Mouse (Mus musculus): Measurements from ENCODE around the gene Zfp410. TPM values are rescaled to one million over a fixed set of nuclear protein-coding genes. Genes with fewer than 3 reads are reported as not detected.

Zfp410 gene
- total RNA-seq (2021) = 10 to 100 TPM; 31.9 to 40.8 TPM
- long read RNA-seq, experiment 1, transcript Zfp410-201 (12 exons, 2,597 nt) = major isoform, 16 of 30 reads
- long read RNA-seq, experiment 1, partial matches to known transcripts = 2 of 30 reads
- long read RNA-seq, experiment 1, other reads (novel, unspliced or antisense) = 9 of 30 reads
- long read RNA-seq, experiment 2, transcript Zfp410-201 (12 exons, 2,597 nt) = major isoform, 52 of 71 reads
- long read RNA-seq, experiment 2, partial matches to known transcripts = 3 of 71 reads
- long read RNA-seq, experiment 2, other reads (novel, unspliced or antisense) = 14 of 71 reads

GRCm38 (mm10) chr12:84316721-84317621 lies at the start of gene Zfp410:
Zfp410 (plus strand) TSS chr12:84316852.
- peak; percentile 74 to 80 for DNase-seq (ENCODE audit: low spot score in 2 of 2)

GRCm38 (mm10) chr12:84267264-84267663 lies 49.4 kb upstream of the Zfp410 start:
- no peak for DNase-seq (ENCODE audit: low spot score in 2 of 2)

- no peak for DNase-seq (ENCODE audit: low spot score in 2 of 2)
These were observed 43.3 kb upstream of the Zfp410 start for GRCm38 (mm10) chr12:84273366-84273765.

- no peak for DNase-seq (ENCODE audit: low spot score in 2 of 2)
These were observed 41.4 kb upstream of the Zfp410 start for GRCm38 (mm10) chr12:84275288-84275687.

- DNase-seq (ENCODE audit: low spot score in 2 of 2) = no peak
These were observed 40.4 kb upstream of the Zfp410 start for GRCm38 (mm10) chr12:84276288-84276687.

GRCm38 (mm10) chr12:84276799-84277198 lies 39.9 kb upstream of the Zfp410 start:
- DNase-seq (ENCODE audit: low spot score in 2 of 2) = no peak

GRCm38 (mm10) chr12:84277832-84278231 lies 38.8 kb upstream of the Zfp410 start:
- no peak for DNase-seq (ENCODE audit: low spot score in 2 of 2)

- no peak for DNase-seq (ENCODE audit: low spot score in 2 of 2)
These were observed 37.8 kb upstream of the Zfp410 start for GRCm38 (mm10) chr12:84278901-84279300.

- DNase-seq (ENCODE audit: low spot score in 2 of 2) = no peak
These were observed 32.3 kb upstream of the Zfp410 start for GRCm38 (mm10) chr12:84284391-84284790.

GRCm38 (mm10) chr12:84284885-84285592 lies 31.6 kb upstream of the Zfp410 start, which contains the start of gene Ptgr2:
Ptgr2 (plus strand) TSS chr12:84285232.
- DNase-seq (ENCODE audit: low spot score in 2 of 2) = peak; percentile 82 to 85

GRCm38 (mm10) chr12:84285593-84285968 lies 31.1 kb upstream of the Zfp410 start:
- no peak for DNase-seq (ENCODE audit: low spot score in 2 of 2)

- DNase-seq (ENCODE audit: low spot score in 2 of 2) = peak; percentile 35 to 60
These were observed 28.2 kb upstream of the Zfp410 start for GRCm38 (mm10) chr12:84288461-84288860.

- DNase-seq (ENCODE audit: low spot score in 2 of 2) = no peak
These were observed 18.8 kb upstream of the Zfp410 start for GRCm38 (mm10) chr12:84297851-84298250.

- no peak for DNase-seq (ENCODE audit: low spot score in 2 of 2)
These were observed 17.4 kb upstream of the Zfp410 start for GRCm38 (mm10) chr12:84299265-84299664.

GRCm38 (mm10) chr12:84304101-84304500 lies 12.6 kb upstream of the Zfp410 start:
- no peak for DNase-seq (ENCODE audit: low spot score in 2 of 2)

- no peak for DNase-seq (ENCODE audit: low spot score in 2 of 2)
These were observed 12.1 kb upstream of the Zfp410 start for GRCm38 (mm10) chr12:84304554-84304953.

- no peak for DNase-seq (ENCODE audit: low spot score in 2 of 2)
These were observed 5.3 kb upstream of the Zfp410 start for GRCm38 (mm10) chr12:84311306-84311705.

- DNase-seq (ENCODE audit: low spot score in 2 of 2) = no peak
These were observed 646 bp upstream of the Zfp410 start for GRCm38 (mm10) chr12:84316006-84316405.

- DNase-seq (ENCODE audit: low spot score in 2 of 2) = no peak
These were observed 10.5 kb downstream of the Zfp410 start for GRCm38 (mm10) chr12:84327111-84327512.

- no peak for DNase-seq (ENCODE audit: low spot score in 2 of 2)
These were observed 20.4 kb downstream of the Zfp410 start for GRCm38 (mm10) chr12:84336963-84337625.

GRCm38 (mm10) chr12:84347192-84347591 lies 30.5 kb downstream of the Zfp410 start:
- no peak for DNase-seq (ENCODE audit: low spot score in 2 of 2)

All from adrenal gland, adult 18-20 months (tissue).